Comparison of ENCODE assay signal across 16 mouse cellular contexts in genomic region chr3:104962866-104963265, GRCm38 (mm10). TPM values are rescaled to one million over a fixed set of nuclear protein-coding genes. Genes with fewer than 3 reads are reported as not detected.
DNase-seq lines count a peak whose midpoint lies in the region; ATAC-seq and TF ChIP-seq lines count a peak whose summit lies in the region.
"Had no signal": no experiment of that assay in that cellular context is flagged by ENCODE, and none has a peak within 500 bp of the region (broad histone marks: within the 10 kb centered on the region; RNA-seq: fewer than 3 reads in every experiment).

No protein-coding gene starts in this region.

- no peak for TF ChIP-seq POLR2A in lung, adult 2 months (IDR thresholded peaks at IDR 0.05; ENCODE audit: borderline replicate concordance, extremely low read depth, low read depth, low read length)

- peak; percentile 1 for DNase-seq in lung, adult 2 months
- DNase-seq in lung, postnatal 14 days: no peak
- peak; percentile 35 for DNase-seq in limb, embryonic 10.5 days (ENCODE audit: low spot score)
- DNase-seq in thymus, postnatal 0 days (ENCODE audit: low spot score): no peak
- DNase-seq in spleen, postnatal 14 days (ENCODE audit: low spot score in 2 of 2): no peak
- DNase-seq: cerebellum, adult 9-11 months; gastrocnemius, postnatal 36 days; kidney, adult 2 months; layer of hippocampus, postnatal 36 days; left cerebral cortex, postnatal 4 days; right cerebral cortex, postnatal 14 days had no signal

- H3K4me3 ChIP-seq in forebrain, embryonic 13.5 days: no peak overlapping the region
- H3K4me3 ChIP-seq in forebrain, embryonic 15.5 days: no peak overlapping the region
- H3K4me3 ChIP-seq in lung, adult 2 months (replicated peaks; ENCODE audit: extremely low read depth, low read depth, low read length): no peak overlapping the region
- peak overlapping the region; percentile 16; the same call in 1 of the 2 replicates for H3K4me3 ChIP-seq in brown adipose tissue, adult 24 weeks (ENCODE audit: insufficient read depth, low read depth, low read length)
- no peak overlapping the region for H3K4me3 ChIP-seq in limb, embryonic 10.5 days

- peaks cover 77% of the 10 kb centered on the region for H3K27me3 ChIP-seq in forebrain, embryonic 13.5 days
- H3K27me3 ChIP-seq in forebrain, embryonic 15.5 days: peaks cover 46% of the 10 kb centered on the region
- H3K27me3 ChIP-seq in limb, embryonic 10.5 days (ENCODE audit: low read depth, poor library complexity, severe bottlenecking): peaks cover 88% of the 10 kb centered on the region

- 0 out of 2 replicates have a peak overlapping the region, but pooled peaks have one; percentile 8 for H3K9ac ChIP-seq in forebrain, embryonic 13.5 days
- H3K9ac ChIP-seq in forebrain, embryonic 15.5 days (replicated peaks): no peak overlapping the region
- H3K9ac ChIP-seq: neural tube, embryonic 15.5 days had no signal

- H3K4me1 ChIP-seq in forebrain, embryonic 13.5 days: peaks cover 26% of the 10 kb centered on the region
- H3K4me1 ChIP-seq in forebrain, embryonic 15.5 days: peaks cover 21% of the 10 kb centered on the region
- peaks cover 6% of the 10 kb centered on the region for H3K4me1 ChIP-seq in lung, adult 2 months (ENCODE audit: control insufficient read depth, insufficient read depth, low read length)
- H3K4me1 ChIP-seq in brown adipose tissue, adult 24 weeks (ENCODE audit: control insufficient read depth, insufficient read depth, insufficient read length, low read length): 0 out of 2 replicates have a peak, but pooled peaks cover 3% of the 10 kb centered on the region
- peaks cover 79% of the 10 kb centered on the region for H3K4me1 ChIP-seq in limb, embryonic 10.5 days

- WGBS in forebrain, embryonic 13.5 days: 11% methylated on average over 5 of the region's 5 CpGs
- WGBS in forebrain, embryonic 15.5 days: 11% methylated on average over 5 of the region's 5 CpGs
- WGBS in lung, adult 2 months: 18% methylated on average over 5 of the region's 5 CpGs
- WGBS in limb, embryonic 10.5 days: 10% methylated on average over 5 of the region's 5 CpGs

- no peak for TF ChIP-seq CTCF in lung, adult 2 months (IDR thresholded peaks at IDR 0.05; ENCODE audit: insufficient read depth, low read length)

- H3K27ac ChIP-seq in forebrain, embryonic 13.5 days: no peak overlapping the region
- no peak overlapping the region for H3K27ac ChIP-seq in forebrain, embryonic 15.5 days (replicated peaks)
- no peak overlapping the region for H3K27ac ChIP-seq in brown adipose tissue, adult 24 weeks (replicated peaks; ENCODE audit: low read depth, low read length)
- H3K27ac ChIP-seq in limb, embryonic 10.5 days: no peak overlapping the region; the same call in 1 of the 2 replicates
- H3K27ac ChIP-seq: macrophage; neural tube, embryonic 15.5 days had no signal

- H3K9me3 ChIP-seq in forebrain, embryonic 13.5 days (replicated peaks): no peaks in the 10 kb centered on the region
- H3K9me3 ChIP-seq in forebrain, embryonic 15.5 days: no peaks in the 10 kb centered on the region
- no peaks in the 10 kb centered on the region for H3K9me3 ChIP-seq in limb, embryonic 10.5 days (replicated peaks)
- H3K9me3 ChIP-seq: neural tube, embryonic 15.5 days had no signal

- ATAC-seq in forebrain, embryonic 13.5 days: no peak
- ATAC-seq in forebrain, embryonic 15.5 days (replicated peaks): no peak

- no peak overlapping the region for H3K4me2 ChIP-seq in forebrain, embryonic 13.5 days
- H3K4me2 ChIP-seq in forebrain, embryonic 15.5 days (replicated peaks): no peak overlapping the region

- H3K36me3 ChIP-seq in forebrain, embryonic 13.5 days (ENCODE audit: poor library complexity, severe bottlenecking): no peaks in the 10 kb centered on the region
- no peaks in the 10 kb centered on the region for H3K36me3 ChIP-seq in forebrain, embryonic 15.5 days
- no peaks in the 10 kb centered on the region for H3K36me3 ChIP-seq in limb, embryonic 10.5 days
- H3K36me3 ChIP-seq: neural tube, embryonic 15.5 days had no signal

RNA-seq across cellular contexts. Expression of gene Wnt2b, which starts 1.1 kb away (rescaled TPM):
- polyA plus RNA-seq in forebrain, embryonic 13.5 days (2015; fragmentation: Nextera tagmentation; extraction: Ambion mirVana): 0.66 and 0.98 TPM in 2 replicates
- 0.61 and 0.76 TPM in 2 replicates for polyA plus RNA-seq in forebrain, embryonic 15.5 days (2015; fragmentation: Nextera tagmentation; extraction: Ambion mirVana)
- 3.5 and 4.9 TPM in 2 replicates for polyA plus RNA-seq in lung, adult 2 months (2012; rRNA removed)
- polyA plus RNA-seq in brown adipose tissue, adult 24 weeks (2012; ENCODE audit: insufficient read depth, insufficient read length, missing spikeins): not detected in 2 replicates
- polyA plus RNA-seq in limb, embryonic 10.5 days (2016; fragmentation: Nextera tagmentation; extraction: Ambion mirVana): 0.28 and 0.39 TPM in 2 replicates
- 0.13 and 0.24 TPM in 2 replicates for polyA plus RNA-seq in thymus, postnatal 0 days (2015; fragmentation: Nextera tagmentation; extraction: Ambion mirVana)
- polyA plus RNA-seq: macrophage had no signal

Comparison
In these comparisons a context has a peak if more than half of its experiments do, and no peak if none do; other contexts are left out.
1. DNase-seq: peak in lung, adult 2 months (single experiment) and limb, embryonic 10.5 days (single experiment); none in lung, postnatal 14 days (single experiment), thymus, postnatal 0 days (single experiment) and spleen, postnatal 14 days (0 of 2).